Mouse (Mus musculus): ENCODE results near the gene AU041133. TPM values are rescaled to one million over a fixed set of nuclear protein-coding genes. Genes with fewer than 3 reads are reported as not detected.

The AU041133 gene
- polyA plus RNA-seq, 1 experiment from 2014 or later = 7.5 TPM

Other genes with a start within 250 kb of the AU041133 start
- 2.9 and 3.9 TPM in 2 replicates for gene Zfp781, start 197.5 kb upstream of the AU041133 start, polyA plus RNA-seq (2015; fragmentation: Nextera tagmentation; extraction: Ambion mirVana)
- 15.5 and 17.1 TPM in 2 replicates for gene Zfp873, start 79.9 kb upstream of the AU041133 start, polyA plus RNA-seq (2015; fragmentation: Nextera tagmentation; extraction: Ambion mirVana)
- 6.2 and 6.5 TPM in 2 replicates for gene BC024063, start 44.7 kb upstream of the AU041133 start, polyA plus RNA-seq (2015; fragmentation: Nextera tagmentation; extraction: Ambion mirVana)
- gene Zfp938, start 113.3 kb downstream of the AU041133 start, polyA plus RNA-seq (2015; fragmentation: Nextera tagmentation; extraction: Ambion mirVana) = 18.5 and 19.8 TPM in 2 replicates
- not detected in 2 replicates for gene 4932415D10Rik, start 188.6 kb downstream of the AU041133 start, polyA plus RNA-seq (2015; fragmentation: Nextera tagmentation; extraction: Ambion mirVana)
- gene Gm4924, start 226.2 kb downstream of the AU041133 start, polyA plus RNA-seq (2015; fragmentation: Nextera tagmentation; extraction: Ambion mirVana) = 11.1 and 12.9 TPM in 2 replicates

Measured in limb, embryonic 13.5 days (tissue).